Mouse (Mus musculus) heart, embryonic 15.5 days (tissue): ENCODE measurements at regions not wholly inside any gene's neighbourhood (a gene's known extent, or its start where the extent isn't known, plus 50 kb on each side); places are given as distances from the start of the nearest gene placed in this dataset.

ENCODE experiments used
- ATAC-seq: fragments of 200-750 bp; cut with Nextera tagmentation; replicated peaks from 2 replicates; pipeline ENCODE4 v1.8.0; 2017; ENCODE audit warnings: low read depth, moderate TSS enrichment; ENCODE audit not compliant: insufficient number of reproducible peaks, insufficient read depth, low FRiP score
- H3K27ac ChIP-seq: fragments of 300-500 bp; sonication (generic); 2 replicates; pipeline ENCODE4 v1.5.1; 2015; ENCODE audit warnings: mild to moderate bottlenecking, inconsistent platforms
- H3K27me3 ChIP-seq: fragments of 300-500 bp; sonication (generic); 2 replicates; pipeline ENCODE4 v1.6.1; 2015; ENCODE audit warnings: inconsistent platforms
- H3K36me3 ChIP-seq: fragments of 300-500 bp; sonication (generic); 2 replicates; pipeline ENCODE4 v1.6.1; 2015; ENCODE audit warnings: mild to moderate bottlenecking, inconsistent platforms
- H3K4me1 ChIP-seq: fragments of 300-500 bp; sonication (generic); replicated peaks from 2 replicates; pipeline ENCODE4 v1.6.1; 2015; ENCODE audit warnings: inconsistent platforms
- H3K4me2 ChIP-seq: fragments of 300-500 bp; sonication (generic); 2 replicates; pipeline ENCODE4 v1.6.1; 2015; ENCODE audit warnings: inconsistent platforms, mild to moderate bottlenecking, moderate library complexity
- H3K4me3 ChIP-seq: fragments of 300-500 bp; sonication (generic); 2 replicates; pipeline ENCODE4 v1.5.1; 2015; ENCODE audit warnings: mild to moderate bottlenecking, inconsistent platforms
- H3K9ac ChIP-seq: fragments of 300-500 bp; sonication (generic); 2 replicates; pipeline ENCODE4 v1.6.1; 2015; ENCODE audit warnings: mild to moderate bottlenecking, inconsistent platforms
- H3K9me3 ChIP-seq: fragments of 300-500 bp; sonication (generic); replicated peaks from 2 replicates; pipeline ENCODE4 v1.6.1; 2016; ENCODE audit warnings: inconsistent platforms
- WGBS: fragments of 180-500 bp; shearing (Covaris S2); methylation state at CpG from one replicate; pipeline ENCODE4 v1.1.7; 2015; ENCODE audit warnings: mixed read lengths; 5-methylcytosine and 5-hydroxymethylcytosine counted together

DNA sequence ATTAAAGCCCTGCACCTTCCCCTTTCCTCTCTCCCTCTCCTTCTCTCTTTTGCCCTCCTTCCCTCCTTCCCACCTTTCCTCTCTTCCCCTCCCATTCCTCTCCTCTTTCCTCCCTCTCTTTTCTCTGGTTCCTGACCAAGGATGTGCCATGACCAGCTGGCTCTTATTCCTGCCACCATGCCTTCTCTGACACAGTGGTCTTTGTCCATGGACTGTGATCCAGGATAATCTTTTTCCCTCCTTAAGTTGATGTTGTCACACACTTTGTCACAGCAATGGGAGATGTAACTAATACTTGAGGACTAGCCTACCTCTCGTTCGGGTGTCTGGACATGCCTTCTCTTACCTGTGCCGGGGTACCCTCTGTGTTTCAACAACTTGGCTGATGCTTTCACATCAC lies 86.4 kb downstream of the Anapc4 start:
- Histone ChIP-seq H3K36me3 (no peaks in the 10 kb centered on the region), H3K27me3 (no peaks in the 10 kb centered on the region)
- 66% methylated on average over 3 of the region's 3 CpGs for WGBS

DNA sequence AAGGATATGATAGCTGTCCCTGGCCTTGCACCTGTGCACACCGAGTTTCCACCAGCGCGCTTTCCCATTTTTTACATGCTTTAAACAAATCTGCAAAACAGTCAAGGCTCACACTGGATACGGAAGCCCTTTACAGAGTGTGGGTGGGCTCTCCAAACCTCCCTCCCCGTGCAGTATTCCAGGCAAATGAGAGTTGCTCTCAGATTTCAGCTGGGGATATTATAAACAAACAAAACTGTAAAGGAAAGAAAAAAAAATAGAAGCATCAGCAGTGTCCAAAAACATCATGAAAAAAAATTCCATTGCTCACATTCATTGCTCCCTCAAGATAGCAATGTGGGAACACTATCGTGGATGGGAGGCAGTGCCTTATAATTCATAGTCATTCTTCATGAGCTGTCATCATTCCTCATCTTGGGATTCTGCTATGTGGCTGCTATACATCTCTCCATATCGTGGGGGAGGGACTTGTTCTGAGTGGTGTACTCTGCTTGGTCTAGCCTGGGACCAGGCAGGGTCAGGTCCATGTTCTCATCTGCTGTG lies 87.0 kb downstream of the Anapc4 start:
- ATAC-seq: no peak
- 65% methylated on average over 7 of the region's 7 CpGs for WGBS
- Histone ChIP-seq H3K27ac (no peak overlapping the region), H3K4me2 (no peak overlapping the region), H3K36me3 (no peaks in the 10 kb centered on the region), H3K27me3 (no peaks in the 10 kb centered on the region), H3K9ac (no peak overlapping the region), H3K4me3 (no peak overlapping the region), H3K4me1 (no peaks in the 10 kb centered on the region), H3K9me3 (no peaks in the 10 kb centered on the region)

More for the DNA sequence above, 86.4 kb downstream of the Anapc4 start:
- H3K27ac ChIP-seq: no peak overlapping the region
- no peak overlapping the region for H3K9ac ChIP-seq
- no peaks in the 10 kb centered on the region for H3K9me3 ChIP-seq
- ATAC-seq: no peak
- no peak overlapping the region for H3K4me3 ChIP-seq
- H3K4me2 ChIP-seq: no peak overlapping the region
- H3K4me1 ChIP-seq: no peaks in the 10 kb centered on the region

DNA sequence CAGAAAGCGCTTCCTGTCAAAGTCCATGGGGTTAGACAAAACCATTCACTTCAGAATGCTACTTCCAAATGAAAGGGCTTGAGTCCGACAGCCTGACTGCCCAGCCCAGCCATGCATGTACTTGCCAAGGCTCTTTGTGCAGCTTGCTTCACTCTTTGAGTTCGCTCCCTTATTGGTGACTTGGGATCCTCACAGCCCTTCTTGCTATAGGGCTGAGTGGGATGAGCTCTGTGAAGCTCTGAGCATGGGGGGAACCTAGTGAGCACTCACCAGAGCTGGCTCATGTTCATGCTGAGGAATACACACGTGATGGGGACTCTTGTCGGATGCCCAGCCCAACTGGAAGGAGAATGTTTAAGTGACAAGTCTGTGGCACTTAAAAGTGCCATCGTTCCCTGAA lies 91.2 kb downstream of the Anapc4 start:
- Histone ChIP-seq H3K27ac (no peak overlapping the region), H3K4me1 (no peaks in the 10 kb centered on the region), H3K36me3 (no peaks in the 10 kb centered on the region), H3K9ac (no peak overlapping the region), H3K4me3 (no peak overlapping the region), H3K9me3 (no peaks in the 10 kb centered on the region), H3K4me2 (no peak overlapping the region), H3K27me3 (no peaks in the 10 kb centered on the region)
- 83% methylated on average over 6 of the region's 6 CpGs for WGBS
- ATAC-seq: no peak

DNA sequence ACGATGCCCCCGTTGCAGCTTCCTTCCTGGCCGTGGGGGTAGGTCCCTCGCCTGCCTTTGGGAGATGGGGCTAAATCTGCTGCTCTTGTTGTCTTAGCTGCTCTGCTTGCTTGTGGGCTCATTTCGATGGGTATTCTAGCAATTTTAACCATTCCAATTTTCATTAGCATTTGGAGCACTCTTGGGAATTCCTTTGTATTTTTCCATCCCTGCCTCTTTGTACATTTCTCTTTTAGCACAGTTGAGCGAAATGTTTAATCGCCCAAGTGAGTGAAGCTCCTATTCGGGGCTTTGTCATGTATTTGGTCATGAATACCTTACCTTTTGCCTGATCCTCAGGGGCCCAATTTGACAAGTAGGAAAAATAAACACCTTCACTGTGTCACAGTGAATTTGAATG lies 95.9 kb downstream of the Anapc4 start:
- WGBS: 73% methylated on average over 8 of the region's 8 CpGs
- Histone ChIP-seq H3K9ac (no peak overlapping the region), H3K4me2 (no peak overlapping the region), H3K36me3 (no peaks in the 10 kb centered on the region), H3K4me1 (no peaks in the 10 kb centered on the region), H3K27me3 (no peaks in the 10 kb centered on the region), H3K4me3 (no peak overlapping the region), H3K9me3 (no peaks in the 10 kb centered on the region), H3K27ac (no peak overlapping the region)
- ATAC-seq: no peak

DNA sequence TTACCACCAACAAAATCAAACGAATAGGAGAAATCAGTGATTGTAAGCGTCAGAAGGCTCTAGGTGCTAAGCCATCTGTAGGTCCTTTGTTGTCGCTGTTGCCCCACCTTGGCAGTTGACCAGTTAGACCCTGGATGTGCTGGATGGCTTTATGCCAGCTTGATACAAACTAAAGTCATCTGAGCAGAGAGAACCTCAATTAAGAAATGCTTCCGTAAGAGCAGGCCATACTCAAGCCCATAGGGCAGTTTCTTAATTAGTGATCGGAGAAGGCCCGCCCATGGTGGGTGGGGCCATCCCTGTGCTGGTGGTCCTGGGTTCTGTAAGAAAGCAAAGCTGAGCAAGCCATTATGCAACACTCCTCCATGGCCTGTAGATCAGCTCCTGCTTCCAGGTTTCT lies 99.5 kb downstream of the Anapc4 start:
- H3K4me1 ChIP-seq: no peaks in the 10 kb centered on the region
- H3K9ac ChIP-seq: no peak overlapping the region
- H3K27ac ChIP-seq: no peak overlapping the region
- H3K4me3 ChIP-seq: no peak overlapping the region
- ATAC-seq: no peak
- no peaks in the 10 kb centered on the region for H3K36me3 ChIP-seq
- H3K4me2 ChIP-seq: no peak overlapping the region
- H3K27me3 ChIP-seq: no peaks in the 10 kb centered on the region
- no peaks in the 10 kb centered on the region for H3K9me3 ChIP-seq
- WGBS: 65% methylated on average over 6 of the region's 6 CpGs

DNA sequence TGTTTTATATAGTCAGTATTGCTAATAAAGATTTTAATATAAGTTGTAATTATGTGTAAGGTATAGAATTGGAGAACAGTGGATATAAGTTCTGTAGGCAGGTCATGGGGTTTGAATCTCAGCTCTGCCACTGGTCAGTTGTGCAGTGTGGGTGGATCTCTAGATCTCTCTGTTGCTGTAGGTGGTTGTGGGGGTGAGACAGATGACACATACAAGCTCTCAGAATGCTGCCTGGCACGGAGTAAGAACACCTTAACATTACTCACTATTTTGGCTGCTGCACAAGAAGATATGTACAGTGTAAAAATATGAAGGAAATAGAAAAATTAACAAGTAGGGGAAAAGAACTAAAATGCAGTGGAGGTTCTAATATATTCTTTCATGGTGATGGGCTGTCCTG lies 100.3 kb upstream of the Slc34a2 start:
- Histone ChIP-seq H3K9me3 (no peaks in the 10 kb centered on the region), H3K36me3 (no peaks in the 10 kb centered on the region), H3K4me3 (no peak overlapping the region), H3K27ac (no peak overlapping the region), H3K4me2 (no peak overlapping the region), H3K4me1 (no peaks in the 10 kb centered on the region), H3K27me3 (no peaks in the 10 kb centered on the region), H3K9ac (no peak overlapping the region)
- WGBS: 72% methylated on average over 1 of the region's 1 CpGs
- ATAC-seq: no peak

DNA sequence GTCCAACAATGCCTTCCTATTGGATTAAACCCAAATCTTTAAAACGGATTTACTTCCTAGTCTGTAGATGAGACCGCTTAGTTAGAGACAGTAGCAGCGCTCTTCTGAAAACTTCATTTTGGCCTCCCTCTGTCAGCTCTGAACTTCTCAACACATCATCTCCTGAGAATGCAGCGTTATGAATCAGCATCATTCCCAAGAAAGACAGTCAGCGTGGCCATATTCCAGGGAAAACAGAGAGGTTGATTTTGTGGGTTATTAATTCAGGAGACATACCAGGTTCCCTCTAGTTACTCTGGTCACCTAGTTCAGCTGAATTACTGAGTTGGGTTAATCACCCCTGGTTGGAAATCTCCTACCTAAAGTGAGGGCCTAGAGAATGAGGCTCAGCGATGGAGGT lies 97.9 kb upstream of the Slc34a2 start:
- Histone ChIP-seq H3K9me3 (no peaks in the 10 kb centered on the region), H3K27ac (no peak overlapping the region), H3K4me2 (no peak overlapping the region), H3K36me3 (no peaks in the 10 kb centered on the region), H3K4me3 (no peak overlapping the region), H3K27me3 (no peaks in the 10 kb centered on the region), H3K4me1 (no peaks in the 10 kb centered on the region), H3K9ac (no peak overlapping the region)
- no peak for ATAC-seq
- 82% methylated on average over 6 of the region's 6 CpGs for WGBS

DNA sequence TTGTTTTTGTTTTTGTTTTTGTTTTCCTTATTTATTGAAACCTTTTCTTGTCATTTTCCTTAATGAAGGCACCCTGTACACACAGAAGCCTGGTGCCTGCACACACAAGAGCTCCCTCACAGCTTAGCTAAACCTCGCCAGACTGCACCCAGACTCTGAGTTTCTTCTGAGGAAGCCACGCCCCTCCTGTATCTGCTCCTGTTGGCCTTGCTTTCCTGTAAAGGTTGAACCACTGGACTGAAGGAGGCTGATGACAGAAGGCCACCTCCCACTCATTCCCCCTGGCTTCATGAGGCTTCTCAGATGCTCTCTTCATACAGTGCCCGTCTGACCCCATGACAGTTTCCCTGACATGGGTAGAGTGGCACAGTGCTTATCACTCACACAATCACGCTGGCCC lies 97.2 kb upstream of the Slc34a2 start:
- H3K36me3 ChIP-seq: no peaks in the 10 kb centered on the region
- no peaks in the 10 kb centered on the region for H3K4me1 ChIP-seq
- no peak for ATAC-seq
- 50% methylated on average over 4 of the region's 4 CpGs for WGBS
- no peak overlapping the region for H3K4me3 ChIP-seq
- H3K9ac ChIP-seq: no peak overlapping the region
- H3K27ac ChIP-seq: no peak overlapping the region
- H3K9me3 ChIP-seq: no peaks in the 10 kb centered on the region
- H3K4me2 ChIP-seq: no peak overlapping the region
- H3K27me3 ChIP-seq: no peaks in the 10 kb centered on the region

DNA sequence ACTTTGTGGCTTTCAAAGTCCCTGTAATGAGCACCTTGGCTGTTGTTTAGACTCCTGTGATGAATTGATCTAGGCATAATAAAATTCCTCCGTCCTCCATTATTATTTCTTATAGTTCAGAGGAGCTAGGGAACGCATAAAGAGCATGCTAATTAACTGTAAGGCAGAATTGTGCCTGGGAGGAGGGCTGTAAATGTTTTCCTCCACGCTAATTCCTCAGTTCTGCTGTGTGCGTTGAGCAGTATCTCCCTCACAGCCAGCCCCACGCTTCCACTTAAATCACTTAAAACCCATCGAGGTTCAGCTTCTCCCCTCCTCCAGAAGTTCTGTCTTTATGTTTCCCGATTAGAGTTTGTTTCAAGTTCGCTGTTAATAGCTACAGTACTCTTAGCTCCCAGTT lies 84.0 kb upstream of the Slc34a2 start:
- no peaks in the 10 kb centered on the region for H3K27me3 ChIP-seq
- ATAC-seq: no peak
- WGBS: 55% methylated on average over 8 of the region's 8 CpGs

DNA sequence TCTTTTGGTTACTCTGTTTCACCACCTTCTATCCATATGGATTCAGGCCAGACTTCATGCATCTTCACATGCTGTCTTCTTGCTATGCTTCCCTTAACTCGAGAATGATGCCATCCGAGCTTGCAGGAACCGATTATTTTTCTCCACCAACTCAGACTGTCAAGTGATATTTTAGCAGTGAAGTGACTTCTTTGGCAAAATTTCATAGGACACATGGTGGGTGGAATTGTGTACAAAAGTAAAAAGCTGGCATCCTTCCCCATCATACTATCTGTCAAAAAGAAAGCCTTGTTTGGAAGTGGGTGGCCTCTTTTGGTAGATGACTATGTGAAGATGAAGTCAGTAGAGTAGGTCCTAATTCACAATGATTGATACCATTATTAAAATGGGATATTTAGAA lies 83.2 kb upstream of the Slc34a2 start:
- Histone ChIP-seq H3K27ac (no peak overlapping the region), H3K4me1 (no peaks in the 10 kb centered on the region), H3K36me3 (no peaks in the 10 kb centered on the region), H3K9ac (no peak overlapping the region), H3K4me2 (no peak overlapping the region), H3K9me3 (no peaks in the 10 kb centered on the region), H3K27me3 (no peaks in the 10 kb centered on the region), H3K4me3 (no peak overlapping the region)
- ATAC-seq: no peak
- WGBS: 82% methylated on average over 3 of the region's 3 CpGs

More for the DNA sequence above, 84.0 kb upstream of the Slc34a2 start:
- no peak overlapping the region for H3K4me3 ChIP-seq
- H3K4me2 ChIP-seq: no peak overlapping the region
- no peaks in the 10 kb centered on the region for H3K4me1 ChIP-seq
- no peaks in the 10 kb centered on the region for H3K36me3 ChIP-seq
- no peak overlapping the region for H3K27ac ChIP-seq
- no peaks in the 10 kb centered on the region for H3K9me3 ChIP-seq
- H3K9ac ChIP-seq: no peak overlapping the region

DNA sequence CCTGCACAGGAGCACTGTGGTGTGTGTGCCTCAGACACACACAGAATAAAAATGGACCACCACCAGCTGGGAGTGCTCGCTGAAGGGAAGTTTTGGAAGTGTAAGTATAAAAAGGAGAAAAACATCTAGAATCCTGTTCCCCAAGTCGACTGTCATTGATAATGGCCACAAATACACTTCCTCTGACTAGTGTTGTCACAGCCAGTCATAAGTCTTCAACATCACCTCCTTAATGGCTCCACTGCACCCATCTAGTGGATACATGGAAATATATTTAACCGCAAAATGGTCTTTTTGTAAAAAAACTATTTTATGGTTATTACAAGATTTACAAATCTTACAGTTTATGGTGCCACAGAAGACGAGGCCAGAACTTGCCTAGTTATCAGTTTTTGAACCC lies 73.7 kb upstream of the Slc34a2 start:
- no peaks in the 10 kb centered on the region for H3K36me3 ChIP-seq
- ATAC-seq: no peak
- H3K9me3 ChIP-seq: no peaks in the 10 kb centered on the region
- H3K9ac ChIP-seq: no peak overlapping the region
- no peak overlapping the region for H3K4me3 ChIP-seq
- no peak overlapping the region for H3K27ac ChIP-seq
- no peak overlapping the region for H3K4me2 ChIP-seq
- H3K4me1 ChIP-seq: no peaks in the 10 kb centered on the region
- H3K27me3 ChIP-seq: no peaks in the 10 kb centered on the region
- 65% methylated on average over 4 of the region's 4 CpGs for WGBS

DNA sequence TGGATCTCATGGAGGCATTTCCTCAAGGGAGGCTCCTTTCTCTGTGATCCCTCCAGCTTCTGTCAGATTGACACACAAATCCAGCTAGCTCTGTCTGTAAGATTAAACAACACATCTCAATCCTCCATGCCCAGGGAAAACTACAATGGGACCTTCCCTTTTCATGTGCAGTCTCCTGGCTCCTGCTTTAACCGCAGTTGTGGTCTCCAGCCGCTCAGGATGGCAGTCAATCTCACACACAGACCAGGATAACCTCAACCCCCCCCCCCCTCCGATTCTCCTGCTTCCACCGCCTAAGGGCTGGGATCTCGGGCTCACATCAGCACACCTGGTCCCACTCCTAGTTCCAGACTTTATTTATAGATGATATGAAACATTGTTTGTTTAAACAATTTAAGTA lies 66.1 kb upstream of the Slc34a2 start:
- Histone ChIP-seq H3K27ac (no peak overlapping the region), H3K9ac (no peak overlapping the region), H3K4me1 (0 out of 2 replicates have a peak, but pooled peaks cover 2% of the 10 kb centered on the region), H3K4me3 (no peak overlapping the region), H3K9me3 (no peaks in the 10 kb centered on the region), H3K27me3 (no peaks in the 10 kb centered on the region), H3K36me3 (no peaks in the 10 kb centered on the region), H3K4me2 (no peak overlapping the region)
- no peak for ATAC-seq
- 56% methylated on average over 5 of the region's 5 CpGs for WGBS
